Mouse (Mus musculus) heart, embryonic 16.5 days (tissue): ENCODE measurements around the gene Rnasek. TPM values are rescaled to one million over a fixed set of nuclear protein-coding genes. Genes with fewer than 3 reads are reported as not detected.

ENCODE experiments used
- ATAC-seq: fragments of 200-750 bp; cut with Nextera tagmentation; replicated peaks from 2 replicates; pipeline ENCODE4 v1.8.0; 2017; ENCODE audit warnings: moderate number of reproducible peaks; ENCODE audit not compliant: insufficient read depth, low FRiP score; ENCODE audit errors: extremely low read depth
- H3K27ac ChIP-seq: fragments of 300-500 bp; sonication (generic); 2 replicates; pipeline ENCODE4 v1.5.1; 2014; ENCODE audit warnings: mild to moderate bottlenecking, low read length, control low read depth, moderate library complexity
- H3K27me3 ChIP-seq: fragments of 300-500 bp; sonication (generic); 2 replicates; pipeline ENCODE4 v1.6.1; 2014; ENCODE audit warnings: low read length, mixed read lengths; ENCODE audit not compliant: control insufficient read depth, insufficient read depth
- H3K36me3 ChIP-seq: fragments of 300-500 bp; sonication (generic); 2 replicates; pipeline ENCODE4 v1.6.1; 2014; ENCODE audit not compliant: control insufficient read depth, insufficient read depth
- H3K4me1 ChIP-seq: fragments of 300-500 bp; sonication (generic); 2 replicates; pipeline ENCODE4 v1.6.1; 2014; ENCODE audit warnings: low read length, mixed read lengths; ENCODE audit not compliant: control insufficient read depth, insufficient read depth
- H3K4me2 ChIP-seq: fragments of 300-500 bp; sonication (generic); 2 replicates; pipeline ENCODE4 v1.6.1; 2014; ENCODE audit warnings: low read depth, mild to moderate bottlenecking, control low read depth, low read length
- H3K4me3 ChIP-seq: fragments of 300-500 bp; sonication (generic); 2 replicates; pipeline ENCODE4 v1.5.1; 2014; ENCODE audit warnings: mild to moderate bottlenecking, control low read depth, low read length
- H3K9ac ChIP-seq: fragments of 300-500 bp; sonication (generic); 2 replicates; pipeline ENCODE4 v1.6.1; 2014; ENCODE audit warnings: low read length, control low read depth
- H3K9me3 ChIP-seq: fragments of 300-500 bp; sonication (generic); replicated peaks from 2 replicates; pipeline ENCODE4 v1.6.1; 2016; ENCODE audit warnings: low read length; ENCODE audit not compliant: control insufficient read depth
- WGBS: fragments of 180-500 bp; shearing (Covaris S2); extraction: QIAGEN DNeasy Blood & Tissue Kit; methylation state at CpG from one replicate; pipeline ENCODE4 v1.1.7; 2014; 5-methylcytosine and 5-hydroxymethylcytosine counted together
- polyA plus RNA-seq: library from polyadenylated mRNA; unstranded; fragments of >200 nt; fragmentation: Nextera tagmentation; extraction: Ambion mirVana; gene quantifications from 2 replicates; pipeline ENCODE4 v1.2.1, GENCODE M21; 2015

Gene Rnasek
- polyA plus RNA-seq, 1 experiment from 2014 or later: 218 TPM

- ATAC-seq: no peak; the same call in 1 of the 2 replicates
- Histone ChIP-seq H3K27me3 (peaks cover 30% of the 10 kb centered on the region), H3K27ac (peak overlapping the region; percentile 82), H3K4me2 (peak overlapping the region; percentile 42), H3K9me3 (no peaks in the 10 kb centered on the region), H3K4me1 (peaks cover 23% of the 10 kb centered on the region), H3K4me3 (peak overlapping the region; percentile 14; the same call in 1 of the 2 replicates), H3K9ac (no peak overlapping the region; the same call in 1 of the 2 replicates), H3K36me3 (no peaks in the 10 kb centered on the region)
- 62% methylated on average over 9 of the region's 9 CpGs for WGBS
Observed at GRCm38 (mm10) chr11:70223724-70224123, 15.9 kb downstream of the Rnasek start.

GRCm38 (mm10) chr11:70221603-70222500 lies 17.8 kb downstream of the Rnasek start:
- peak overlapping the region; percentile 99 for H3K4me2 ChIP-seq
- H3K36me3 ChIP-seq: no peaks in the 10 kb centered on the region
- WGBS: 13% methylated on average over 14 of the region's 14 CpGs
- peak overlapping the region; percentile 82 for H3K9ac ChIP-seq
- peak overlapping the region; percentile 70 for H3K4me3 ChIP-seq
- peak overlapping the region; percentile 91 for H3K27ac ChIP-seq
- peaks cover 22% of the 10 kb centered on the region for H3K27me3 ChIP-seq
- ATAC-seq: 0 out of 2 replicates have a peak, but pooled peaks have one; percentile 8
- peaks cover 20% of the 10 kb centered on the region for H3K4me1 ChIP-seq
- no peaks in the 10 kb centered on the region for H3K9me3 ChIP-seq

GRCm38 (mm10) chr11:70220731-70221602 lies 18.7 kb downstream of the Rnasek start, which contains the start of gene Slc16a13:
Gene Slc16a13 (minus strand): TSS chr11:70221064.
- Histone ChIP-seq H3K27me3 (peaks cover 24% of the 10 kb centered on the region), H3K27ac (peak within 1 kb of the TSS; percentile 91), H3K9me3 (no peaks in the 10 kb centered on the region), H3K4me3 (peak within 1 kb of the TSS; percentile 70), H3K4me1 (peaks cover 13% of the 10 kb centered on the region; the same call in 1 of the 2 replicates), H3K36me3 (no peaks in the 10 kb centered on the region), H3K9ac (peak within 1 kb of the TSS; percentile 82), H3K4me2 (peak within 1 kb of the TSS; percentile 99)
- WGBS: under 1% methylated on average over 28 of the region's 28 CpGs
- ATAC-seq: peak; percentile 93

GRCm38 (mm10) chr11:70220323-70220722 lies 19.3 kb downstream of the Rnasek start:
- Histone ChIP-seq H3K4me2 (peak overlapping the region; percentile 99), H3K9me3 (no peaks in the 10 kb centered on the region), H3K4me1 (peaks cover 13% of the 10 kb centered on the region; the same call in 1 of the 2 replicates), H3K4me3 (peak overlapping the region; percentile 70), H3K36me3 (no peaks in the 10 kb centered on the region), H3K9ac (peak overlapping the region; percentile 82), H3K27ac (peak overlapping the region; percentile 91), H3K27me3 (peaks cover 26% of the 10 kb centered on the region)
- ATAC-seq: no peak
- 2% methylated on average over 24 of the region's 24 CpGs for WGBS

- Histone ChIP-seq H3K27ac (no peak overlapping the region), H3K9me3 (no peaks in the 10 kb centered on the region), H3K9ac (peak overlapping the region; percentile 82), H3K4me2 (peak overlapping the region; percentile 99), H3K4me1 (peaks cover 14% of the 10 kb centered on the region), H3K4me3 (peak overlapping the region; percentile 70), H3K27me3 (peaks cover 28% of the 10 kb centered on the region), H3K36me3 (no peaks in the 10 kb centered on the region)
- ATAC-seq: no peak
- WGBS: 69% methylated on average over 7 of the region's 7 CpGs
Observed at GRCm38 (mm10) chr11:70219873-70220272, 19.8 kb downstream of the Rnasek start.

- H3K4me2 ChIP-seq: no peak overlapping the region
- no peaks in the 10 kb centered on the region for H3K9me3 ChIP-seq
- no peaks in the 10 kb centered on the region for H3K36me3 ChIP-seq
- no peak overlapping the region for H3K9ac ChIP-seq
- no peak overlapping the region for H3K4me3 ChIP-seq
- H3K27ac ChIP-seq: no peak overlapping the region
- 92% methylated on average over 15 of the region's 15 CpGs for WGBS
- H3K27me3 ChIP-seq: peaks cover 34% of the 10 kb centered on the region
- ATAC-seq: no peak
- H3K4me1 ChIP-seq: peaks cover 23% of the 10 kb centered on the region
Observed at GRCm38 (mm10) chr11:70218741-70219470, 20.7 kb downstream of the Rnasek start.

GRCm38 (mm10) chr11:70218039-70218438 lies 21.6 kb downstream of the Rnasek start:
- Histone ChIP-seq H3K4me1 (peaks cover 26% of the 10 kb centered on the region), H3K27ac (no peak overlapping the region), H3K4me2 (no peak overlapping the region), H3K36me3 (no peaks in the 10 kb centered on the region), H3K4me3 (no peak overlapping the region), H3K9ac (no peak overlapping the region), H3K9me3 (no peaks in the 10 kb centered on the region), H3K27me3 (peaks cover 41% of the 10 kb centered on the region)
- ATAC-seq: no peak
- 66% methylated on average over 4 of the region's 4 CpGs for WGBS

- H3K9me3 ChIP-seq: no peaks in the 10 kb centered on the region
- H3K4me1 ChIP-seq: peaks cover 20% of the 10 kb centered on the region
- 58% methylated on average over 3 of the region's 3 CpGs for WGBS
- no peak overlapping the region for H3K4me3 ChIP-seq
- peaks cover 50% of the 10 kb centered on the region for H3K27me3 ChIP-seq
- no peak overlapping the region for H3K9ac ChIP-seq
- no peak for ATAC-seq
- H3K4me2 ChIP-seq: no peak overlapping the region
- H3K36me3 ChIP-seq: no peaks in the 10 kb centered on the region
- H3K27ac ChIP-seq: no peak overlapping the region
Observed at GRCm38 (mm10) chr11:70216103-70216502, 23.5 kb downstream of the Rnasek start.
